Mouse (Mus musculus): Measurements from ENCODE around the gene Gm11042.

The Gm11042 gene

GRCm38 (mm10) chr12:74316344-74316973 is at the start of gene Gm11042:
Gene Gm11042, minus strand, starts transcription at chr12:74316394.
- no peak for DNase-seq (ENCODE audit: low spot score)

- DNase-seq (ENCODE audit: low spot score): no peak
Measured at GRCm38 (mm10) chr12:74364477-74364876, 48.3 kb upstream of the Gm11042 start.

DNA sequence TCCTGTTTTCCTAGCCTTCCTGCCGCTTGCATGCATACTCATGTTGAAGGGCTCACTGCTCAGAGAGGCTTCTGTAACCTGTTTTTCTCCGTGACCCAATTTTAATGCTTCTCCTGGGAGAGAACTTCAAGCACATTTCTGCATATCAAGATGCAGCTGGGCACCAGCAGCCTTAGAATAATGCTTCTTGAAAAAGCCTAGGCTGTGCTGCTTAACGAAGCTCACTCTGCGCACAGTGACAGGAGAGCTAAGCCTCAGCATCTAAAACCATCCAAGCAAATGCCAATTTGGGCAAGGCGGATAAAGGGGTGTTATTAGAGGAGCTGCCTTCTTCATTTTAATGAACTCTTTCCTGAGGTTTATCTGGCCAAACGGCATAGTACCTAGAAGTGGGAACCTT is 46.9 kb upstream of the Gm11042 start:
- DNase-seq (ENCODE audit: low spot score): no peak

- DNase-seq (ENCODE audit: low spot score): no peak
Measured at GRCm38 (mm10) chr12:74362453-74362852, 46.3 kb upstream of the Gm11042 start.

DNA sequence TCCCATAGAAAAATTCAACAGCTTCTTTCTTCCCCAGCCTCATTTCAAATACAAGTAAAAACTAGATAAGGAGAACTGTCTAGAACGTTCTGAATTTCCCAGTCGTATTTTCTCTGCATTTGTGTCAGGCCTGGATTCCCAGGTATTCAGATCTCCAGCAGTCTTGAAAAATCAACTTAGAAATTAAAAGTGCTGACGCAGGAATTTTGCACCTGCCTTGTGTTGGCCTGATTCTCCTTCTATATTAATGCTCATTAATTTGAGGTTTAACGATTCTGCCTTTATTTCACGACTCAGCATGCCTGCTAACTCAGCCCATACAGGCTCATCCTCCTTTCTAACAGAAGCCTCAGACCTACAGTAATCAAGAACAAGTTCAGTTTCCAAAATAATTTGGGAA is 43.6 kb upstream of the Gm11042 start:
- DNase-seq (ENCODE audit: low spot score): no peak

DNA sequence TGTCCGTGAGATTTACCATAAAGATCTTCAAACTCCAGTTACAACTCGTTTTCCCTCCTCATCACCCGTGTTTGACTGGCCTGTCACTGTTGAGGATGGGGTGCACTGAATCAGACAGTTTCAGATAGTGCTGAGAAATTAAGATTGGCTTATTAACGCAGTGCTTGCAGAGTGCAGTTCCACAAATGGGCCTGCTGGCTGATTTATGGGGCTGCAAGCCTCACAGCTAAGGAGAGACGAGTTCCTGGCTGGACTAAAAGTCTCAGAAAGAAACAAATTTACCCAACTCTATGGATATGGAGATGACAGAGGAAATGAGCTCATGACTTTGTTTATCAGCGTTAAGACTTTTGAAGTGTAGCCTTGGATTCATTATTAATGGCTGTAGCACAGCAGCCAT is 41.6 kb upstream of the Gm11042 start:
- DNase-seq (ENCODE audit: low spot score): no peak

GRCm38 (mm10) chr12:74342720-74343119 is 26.5 kb upstream of the Gm11042 start:
- DNase-seq (ENCODE audit: low spot score): no peak

GRCm38 (mm10) chr12:74340070-74340469 is 23.9 kb upstream of the Gm11042 start:
- no peak for DNase-seq (ENCODE audit: low spot score)

DNA sequence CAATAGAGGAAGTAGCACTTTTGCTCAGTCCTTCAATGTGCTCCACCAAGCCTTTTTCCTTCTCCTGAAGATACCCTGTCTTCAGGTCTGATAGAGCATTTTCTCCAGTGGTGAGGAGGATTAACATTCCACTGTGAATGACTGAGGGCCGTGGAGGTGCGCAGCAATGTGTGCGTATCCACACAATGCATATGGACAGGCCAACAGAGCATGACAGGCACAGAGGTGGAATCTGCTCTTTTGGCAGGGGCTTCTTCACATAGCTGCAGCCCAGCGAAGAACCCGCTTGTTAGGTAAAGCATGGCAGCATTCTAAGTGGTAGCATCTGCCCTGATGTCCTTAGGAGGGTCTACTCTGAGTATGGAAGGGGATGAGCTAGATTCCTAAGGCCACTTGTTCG is 17.5 kb upstream of the Gm11042 start:
- no peak for DNase-seq (ENCODE audit: low spot score)

GRCm38 (mm10) chr12:74333016-74333415 is 16.8 kb upstream of the Gm11042 start:
- DNase-seq (ENCODE audit: low spot score): peak; percentile 7

GRCm38 (mm10) chr12:74329759-74330158 is 13.6 kb upstream of the Gm11042 start:
- DNase-seq (ENCODE audit: low spot score): no peak

DNA sequence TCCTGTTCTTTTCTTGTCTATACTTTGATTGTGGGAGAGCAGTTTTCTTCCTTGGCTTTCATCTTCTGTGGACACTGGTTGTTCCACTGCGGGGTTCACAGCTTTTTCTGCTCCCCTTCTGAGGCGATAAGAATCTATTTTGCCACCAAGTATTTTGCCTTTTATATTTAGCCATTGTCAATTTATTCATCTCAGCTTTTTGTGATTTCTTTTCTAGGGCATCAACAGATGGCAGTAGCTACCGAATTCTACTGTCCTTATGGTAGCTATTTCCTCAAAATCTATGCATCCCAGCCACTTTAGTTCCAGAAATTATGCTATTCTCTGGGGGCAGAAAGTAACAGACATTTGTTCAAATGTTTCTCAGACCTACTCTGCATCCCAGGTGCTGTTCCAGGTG is 10.4 kb upstream of the Gm11042 start:
- DNase-seq (ENCODE audit: low spot score): no peak

DNA sequence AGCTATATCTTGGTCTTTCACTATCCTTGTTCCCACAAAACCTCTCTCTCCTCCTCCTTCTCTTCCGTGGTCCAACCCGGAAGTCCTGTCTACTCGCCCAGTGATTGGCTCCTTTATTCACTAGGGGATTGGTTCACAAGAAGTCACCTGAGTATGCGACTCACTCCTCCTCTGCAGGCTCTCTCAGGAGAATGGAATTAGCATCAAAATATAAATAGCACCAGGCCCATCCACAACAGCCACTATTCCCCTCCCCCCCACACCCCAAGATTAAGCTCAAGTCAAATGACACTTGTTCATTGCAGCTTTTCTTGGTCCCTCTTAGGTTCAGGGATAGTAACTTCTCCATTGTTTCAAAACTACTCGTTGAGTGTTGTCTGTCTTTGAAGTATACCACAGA is 5.8 kb upstream of the Gm11042 start:
- DNase-seq (ENCODE audit: low spot score): no peak

GRCm38 (mm10) chr12:74320318-74320717 is 4.1 kb upstream of the Gm11042 start:
- peak; percentile 43 for DNase-seq (ENCODE audit: low spot score)

GRCm38 (mm10) chr12:74316989-74317759 is 980 bp upstream of the Gm11042 start:
- DNase-seq (ENCODE audit: low spot score): peak; percentile 77

DNA sequence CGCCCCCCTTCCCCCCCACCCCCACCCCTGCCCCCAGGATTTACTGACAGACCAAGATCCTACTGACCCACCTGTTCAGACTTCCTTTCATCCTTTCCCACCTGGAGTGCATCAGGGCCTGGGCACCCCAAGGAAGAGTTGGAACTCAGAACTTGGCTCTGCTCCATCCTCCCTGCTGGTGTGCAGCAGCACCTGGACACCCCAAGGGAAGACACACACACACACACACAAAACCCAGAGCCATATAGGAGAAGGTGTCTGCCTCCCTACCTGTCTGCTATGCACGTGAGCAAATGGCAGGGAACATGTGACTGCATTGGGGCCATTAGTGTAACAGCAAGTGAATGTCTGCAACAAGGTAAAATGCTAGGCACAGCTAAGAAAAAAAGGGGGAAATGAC is 973 bp downstream of the Gm11042 start:
- no peak for DNase-seq (ENCODE audit: low spot score)

GRCm38 (mm10) chr12:74312611-74313010 is 3.6 kb downstream of the Gm11042 start:
- no peak for DNase-seq (ENCODE audit: low spot score)

DNA sequence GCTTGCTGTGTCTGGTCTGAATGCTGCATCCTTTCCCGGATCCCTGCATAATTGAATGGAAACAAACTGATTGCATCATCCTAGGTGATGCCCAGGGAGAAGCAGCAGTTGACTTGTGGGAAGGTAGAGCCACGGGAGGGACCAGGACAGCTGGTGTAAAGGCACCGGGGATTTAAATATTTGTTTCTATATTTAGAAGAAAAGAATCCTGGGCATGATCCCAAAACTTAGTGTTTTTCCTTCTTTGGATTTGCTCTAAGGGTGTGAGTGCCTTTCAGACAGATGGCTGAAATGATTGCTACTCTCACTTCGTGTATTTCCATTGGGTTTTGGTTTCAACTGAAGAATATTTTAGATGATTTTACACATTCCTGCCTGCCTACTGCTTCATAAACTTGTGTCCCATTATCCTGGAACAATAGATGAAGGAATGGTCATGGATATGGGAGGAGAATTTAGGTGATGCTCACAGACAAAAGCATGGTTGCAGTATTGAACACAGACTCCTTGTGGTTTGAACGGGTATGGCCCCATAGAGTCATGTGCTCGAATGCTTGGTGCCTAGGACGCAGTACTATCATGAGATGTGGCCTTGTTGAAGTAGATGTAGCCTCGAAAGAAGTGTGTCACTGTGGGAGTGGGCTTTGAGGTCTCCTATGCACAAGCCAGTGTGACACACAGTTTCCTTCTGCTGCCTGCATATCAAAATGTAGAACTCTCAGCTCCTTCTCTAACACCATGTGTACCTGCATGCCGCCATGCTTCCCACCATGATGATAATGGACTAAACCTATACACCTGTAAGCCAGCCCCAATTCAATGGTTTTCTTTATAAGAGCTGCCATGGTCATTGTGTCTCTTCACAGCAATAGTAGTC is 12.5 kb downstream of the Gm11042 start:
- DNase-seq (ENCODE audit: low spot score): no peak

DNA sequence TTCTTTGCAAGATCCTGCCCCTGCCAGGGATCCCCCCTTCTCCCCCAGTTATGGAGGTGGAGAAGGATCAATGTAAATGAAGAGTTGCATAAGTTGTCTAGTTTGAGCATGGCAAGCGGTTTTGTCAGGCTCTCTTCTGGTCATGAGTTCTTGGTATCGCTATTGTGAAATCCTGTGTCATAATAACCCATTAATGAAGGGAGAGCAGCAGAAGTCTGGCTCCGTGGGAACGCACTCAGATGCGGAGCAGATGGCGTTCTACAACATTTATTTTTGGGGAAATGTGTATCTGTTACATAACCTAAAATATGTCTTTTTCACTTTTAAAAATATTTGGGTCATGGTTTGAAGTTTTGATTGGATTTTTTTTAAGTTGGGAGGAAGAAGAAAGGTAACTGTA is 14.6 kb downstream of the Gm11042 start:
- peak; percentile 18 for DNase-seq (ENCODE audit: low spot score)

DNA sequence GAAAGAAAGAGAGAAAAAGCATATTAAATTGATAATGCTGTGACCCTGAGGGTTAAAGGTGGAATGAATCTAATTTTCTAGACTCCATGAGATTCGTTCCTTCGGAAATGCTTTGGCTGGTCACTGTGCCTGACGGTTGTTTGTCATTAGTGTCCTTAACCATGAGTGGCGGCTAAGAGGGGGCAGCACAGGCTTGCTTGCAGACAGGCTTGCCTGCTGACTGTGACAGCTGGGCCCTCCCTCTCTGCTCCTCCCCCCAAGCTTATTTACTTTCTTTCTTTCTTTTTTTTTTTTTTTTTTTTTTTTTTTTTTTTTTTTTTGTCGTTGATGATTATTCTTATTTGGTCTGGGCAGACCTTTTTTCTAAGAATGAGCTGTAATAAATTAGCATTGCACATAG is 19.8 kb downstream of the Gm11042 start:
- DNase-seq (ENCODE audit: low spot score): no peak

DNA sequence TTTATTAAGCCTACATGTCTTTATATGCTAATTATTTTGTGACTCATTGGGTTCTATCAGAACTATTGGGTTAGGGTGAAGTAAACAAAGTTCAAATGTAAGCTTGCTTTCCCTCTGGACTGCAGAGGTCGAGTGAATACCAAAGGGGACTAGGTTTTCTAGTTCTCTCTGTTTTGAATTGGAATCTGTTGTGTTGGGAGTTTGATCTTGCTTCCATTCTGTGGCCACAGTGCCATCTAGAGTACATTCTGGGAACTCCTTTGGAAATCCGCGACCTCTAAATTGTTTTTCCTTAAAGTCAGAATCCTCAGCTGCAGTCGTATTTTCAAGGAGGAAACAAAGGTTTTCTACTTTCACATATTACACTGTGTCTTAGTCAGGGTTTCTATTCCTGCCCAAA is 22.6 kb downstream of the Gm11042 start:
- DNase-seq (ENCODE audit: low spot score): peak; percentile 7

- no peak for DNase-seq (ENCODE audit: low spot score)
Measured at GRCm38 (mm10) chr12:74290983-74291382, 25.2 kb downstream of the Gm11042 start.

- DNase-seq (ENCODE audit: low spot score): no peak
Measured at GRCm38 (mm10) chr12:74284685-74285054, 31.5 kb downstream of the Gm11042 start.

Data from lung, postnatal 25 days (tissue).